Mouse (Mus musculus): ENCODE data around the gene Prkca. TPM values are rescaled to one million over a fixed set of nuclear protein-coding genes. Genes with fewer than 3 reads are reported as not detected.

Gene Prkca
- polyA plus RNA-seq, 1 experiment from 2014 or later: 8.6 TPM

DNA sequence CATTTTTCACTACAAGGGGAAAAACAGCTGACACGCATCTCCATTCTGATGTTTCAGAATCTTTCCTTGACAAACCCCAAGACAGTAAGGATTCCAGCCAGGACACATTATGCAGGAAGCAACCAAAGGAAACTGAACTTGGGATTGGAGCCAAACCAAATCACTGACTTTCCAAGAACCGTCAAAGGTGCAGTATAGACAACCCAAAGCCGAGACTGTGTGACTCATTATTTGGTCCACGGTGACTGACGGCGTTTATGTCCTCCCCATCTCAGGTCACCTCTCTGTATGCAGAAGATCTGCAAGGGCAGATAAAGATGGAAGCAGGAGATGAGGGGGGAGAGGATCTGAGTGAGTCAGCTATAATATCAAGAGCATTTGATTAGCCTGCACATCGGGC is 183.7 kb downstream of the Prkca start:
- H3K36me3 ChIP-seq: no peaks in the 10 kb centered on the region
- H3K4me2 ChIP-seq: no peak overlapping the region
- WGBS: 88% methylated on average over 7 of the region's 7 CpGs

DNA sequence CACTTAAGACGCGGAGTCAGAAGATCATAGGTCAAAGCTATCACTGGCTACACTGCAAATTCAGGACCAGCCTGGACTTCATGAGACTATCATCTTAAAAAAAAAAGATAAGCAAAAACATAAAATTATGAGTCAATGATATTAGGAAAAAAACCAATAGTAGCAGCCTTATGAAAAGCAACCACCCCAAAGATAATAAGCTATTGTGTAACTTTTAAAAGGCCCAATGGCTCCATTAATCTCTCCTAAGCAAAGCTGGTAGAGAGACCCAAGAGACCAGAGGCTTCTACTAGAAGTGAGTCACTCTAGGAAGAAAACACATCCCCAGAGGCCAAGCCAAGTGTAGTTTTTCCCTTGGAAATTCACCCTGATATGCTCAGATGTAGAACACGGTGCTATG is 185.7 kb downstream of the Prkca start:
- no peak overlapping the region for H3K9ac ChIP-seq
- H3K4me2 ChIP-seq: no peak overlapping the region
- peaks cover 14% of the 10 kb centered on the region for H3K4me1 ChIP-seq (replicated peaks)
- WGBS: 97% methylated on average over 3 of the region's 3 CpGs
- no peak for ATAC-seq (ENCODE audit: low FRiP score, low read depth)
- 0 out of 2 replicates have a peak, but pooled peaks cover 3% of the 10 kb centered on the region for H3K9me3 ChIP-seq
- H3K27ac ChIP-seq (replicated peaks): no peak overlapping the region
- H3K36me3 ChIP-seq: no peaks in the 10 kb centered on the region
- no peak overlapping the region for H3K4me3 ChIP-seq
- no peaks in the 10 kb centered on the region for H3K27me3 ChIP-seq

More for the DNA sequence above, 183.7 kb downstream of the Prkca start:
- Histone ChIP-seq H3K9me3 (0 out of 2 replicates have a peak, but pooled peaks cover 3% of the 10 kb centered on the region), H3K4me3 (no peak overlapping the region), H3K27me3 (no peaks in the 10 kb centered on the region), H3K9ac (no peak overlapping the region), H3K27ac (replicated peaks) (no peak overlapping the region), H3K4me1 (replicated peaks) (peaks cover 10% of the 10 kb centered on the region; the same call in 1 of the 2 replicates)
- no peak for ATAC-seq (ENCODE audit: low FRiP score, low read depth)

DNA sequence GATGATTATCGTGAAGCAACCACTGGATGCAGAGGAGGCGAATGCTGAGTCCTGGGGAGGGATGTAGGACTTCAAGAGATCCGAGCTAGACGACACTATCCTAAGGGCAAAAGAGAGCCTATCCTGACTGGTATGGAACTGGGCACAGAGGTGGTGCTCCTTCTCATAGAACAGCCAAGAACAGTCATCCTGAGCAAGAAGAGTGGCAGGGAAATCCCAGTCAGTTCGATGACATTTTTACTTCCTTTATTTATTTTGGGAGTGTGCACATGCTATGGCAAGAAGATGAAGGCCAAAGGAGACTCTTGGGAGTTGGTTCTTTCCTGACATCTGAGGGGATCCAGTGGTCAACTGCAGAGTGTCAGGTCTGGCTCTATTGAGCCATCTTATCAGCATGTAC is 186.7 kb downstream of the Prkca start:
- peaks cover 12% of the 10 kb centered on the region for H3K4me1 ChIP-seq (replicated peaks)
- 94% methylated on average over 5 of the region's 5 CpGs for WGBS
- no peaks in the 10 kb centered on the region for H3K36me3 ChIP-seq
- H3K4me2 ChIP-seq: no peak overlapping the region
- no peak overlapping the region for H3K27ac ChIP-seq (replicated peaks)
- no peak overlapping the region for H3K9ac ChIP-seq
- H3K9me3 ChIP-seq: 0 out of 2 replicates have a peak, but pooled peaks cover 3% of the 10 kb centered on the region
- H3K4me3 ChIP-seq: no peak overlapping the region
- H3K27me3 ChIP-seq: no peaks in the 10 kb centered on the region
- ATAC-seq (ENCODE audit: low FRiP score, low read depth): no peak

DNA sequence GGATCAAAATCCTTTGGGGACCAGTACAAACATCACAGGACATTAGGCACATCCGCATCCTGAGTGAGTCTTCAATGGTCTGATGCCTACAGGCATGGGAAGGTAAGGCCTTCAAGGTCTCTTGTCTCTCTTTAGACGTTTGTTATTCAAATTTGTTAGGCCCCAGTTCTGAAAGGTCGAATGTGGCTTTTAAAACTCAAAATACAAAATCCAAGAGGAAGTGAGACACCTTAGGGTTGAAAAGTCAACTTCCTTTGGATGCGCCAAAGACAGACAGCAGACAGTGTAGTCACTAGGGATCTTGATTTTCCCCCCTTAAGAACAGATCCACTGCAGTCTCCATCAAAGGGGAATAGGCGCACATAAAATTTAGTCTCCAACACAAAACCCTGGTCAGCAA is 187.6 kb downstream of the Prkca start:
- WGBS: 74% methylated on average over 5 of the region's 5 CpGs
- ATAC-seq (ENCODE audit: low FRiP score, low read depth): no peak

DNA sequence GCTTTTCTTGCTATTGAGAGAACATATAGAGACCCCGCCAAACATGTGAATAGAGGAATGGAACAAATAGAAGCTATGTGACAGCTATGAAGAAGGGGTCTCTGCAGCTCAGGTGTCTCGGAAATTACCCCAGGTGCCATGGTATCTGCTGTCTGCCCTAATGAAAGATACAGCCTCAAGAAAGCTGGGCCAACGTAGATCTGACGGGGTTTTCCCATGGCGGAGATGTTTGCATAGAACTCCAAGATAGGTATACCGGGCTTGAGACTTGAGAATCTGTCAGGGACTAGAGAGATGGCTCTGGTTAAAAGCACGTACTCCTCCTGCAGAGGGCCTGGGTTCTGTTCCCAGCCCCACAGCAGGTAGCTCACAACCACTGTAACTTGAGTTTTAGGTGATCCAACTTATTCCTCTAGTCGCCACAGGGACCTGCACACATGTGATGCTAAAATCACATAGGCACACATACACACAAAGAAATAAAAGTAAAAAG is 188.6 kb downstream of the Prkca start:
- no peak for ATAC-seq (ENCODE audit: low FRiP score, low read depth)
- Histone ChIP-seq H3K9me3 (0 out of 2 replicates have a peak, but pooled peaks cover 3% of the 10 kb centered on the region), H3K4me1 (replicated peaks) (peaks cover 24% of the 10 kb centered on the region), H3K36me3 (no peaks in the 10 kb centered on the region), H3K27ac (replicated peaks) (no peak overlapping the region), H3K9ac (no peak overlapping the region), H3K27me3 (no peaks in the 10 kb centered on the region), H3K4me2 (no peak overlapping the region), H3K4me3 (no peak overlapping the region)
- WGBS: 96% methylated on average over 8 of the region's 8 CpGs

More for the DNA sequence above, 187.6 kb downstream of the Prkca start:
- H3K4me1 ChIP-seq (replicated peaks): peaks cover 16% of the 10 kb centered on the region; the same call in 1 of the 2 replicates
- no peak overlapping the region for H3K4me3 ChIP-seq
- no peak overlapping the region for H3K9ac ChIP-seq
- no peak overlapping the region for H3K4me2 ChIP-seq
- no peaks in the 10 kb centered on the region for H3K36me3 ChIP-seq
- no peak overlapping the region for H3K27ac ChIP-seq (replicated peaks)
- no peaks in the 10 kb centered on the region for H3K27me3 ChIP-seq
- 0 out of 2 replicates have a peak, but pooled peaks cover 3% of the 10 kb centered on the region for H3K9me3 ChIP-seq

DNA sequence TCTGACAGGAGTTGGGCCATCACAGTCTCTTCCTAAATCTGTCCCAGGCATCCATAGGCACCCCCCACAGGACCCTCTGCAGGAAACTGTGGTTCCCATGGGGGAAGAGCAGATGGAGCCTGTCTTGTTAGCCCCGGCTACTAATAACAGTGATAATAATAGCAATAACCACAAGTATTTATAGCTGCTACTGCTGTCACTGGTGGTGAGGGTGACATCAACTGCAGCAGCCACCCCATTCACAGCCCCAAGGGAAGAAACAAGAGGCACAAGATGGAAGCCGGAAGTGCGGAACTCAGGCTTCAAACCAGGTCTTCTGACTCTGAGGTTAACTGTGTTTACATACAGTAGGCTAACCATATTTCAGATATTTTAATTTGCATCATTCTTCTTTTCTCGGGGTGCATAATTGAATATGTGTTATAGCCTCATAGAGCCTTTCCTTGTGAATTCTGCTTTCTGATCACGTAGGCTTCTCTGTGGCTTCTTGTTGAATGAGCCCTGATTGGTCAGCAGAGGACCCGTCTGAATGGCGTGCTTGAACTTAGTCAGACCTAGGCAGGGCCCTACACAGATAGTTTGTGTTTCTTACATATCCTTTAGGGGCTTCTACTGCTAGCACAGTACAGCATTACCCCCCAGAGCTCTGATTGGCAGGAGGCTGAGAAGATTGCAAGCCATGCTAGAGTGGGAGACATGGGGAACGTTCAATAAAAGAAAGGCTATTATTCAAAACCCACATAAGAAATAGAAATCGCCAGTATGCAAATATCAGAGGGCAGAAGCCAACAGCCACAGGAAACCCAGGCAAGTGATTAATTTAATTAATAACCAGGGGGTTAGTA is 189.5 kb downstream of the Prkca start:
- peaks cover 29% of the 10 kb centered on the region for H3K4me1 ChIP-seq (replicated peaks)

DNA sequence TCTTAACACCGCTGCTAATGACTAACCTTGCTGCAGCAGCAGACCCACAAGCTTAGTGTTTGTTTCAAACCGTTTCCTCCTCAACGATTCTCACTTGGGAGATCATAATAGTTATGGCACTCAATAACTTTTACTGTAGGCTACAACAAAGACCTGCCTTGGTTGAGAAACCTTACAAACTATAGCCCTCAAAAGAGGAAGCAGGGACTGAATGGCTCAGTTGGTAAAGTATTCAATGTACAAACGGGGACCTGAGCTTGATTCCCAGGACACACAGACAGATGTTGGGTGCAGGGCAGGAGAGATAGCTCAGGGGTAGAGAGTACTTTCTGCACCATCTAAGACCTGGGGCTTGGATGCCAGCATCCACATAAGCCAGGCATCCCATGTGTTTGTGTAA is 191.1 kb downstream of the Prkca start:
- H3K27ac ChIP-seq (replicated peaks): no peak overlapping the region
- H3K4me1 ChIP-seq (replicated peaks): peaks cover 40% of the 10 kb centered on the region
- no peak for ATAC-seq (ENCODE audit: low FRiP score, low read depth)
- H3K27me3 ChIP-seq: no peaks in the 10 kb centered on the region
- WGBS: 70% methylated on average over 4 of the region's 4 CpGs
- no peaks in the 10 kb centered on the region for H3K36me3 ChIP-seq
- no peak overlapping the region for H3K9ac ChIP-seq
- H3K4me2 ChIP-seq: no peak overlapping the region
- H3K9me3 ChIP-seq: no peaks in the 10 kb centered on the region
- no peak overlapping the region for H3K4me3 ChIP-seq

More for the DNA sequence above, 189.5 kb downstream of the Prkca start:
- Histone ChIP-seq H3K4me2 (no peak overlapping the region), H3K27ac (replicated peaks) (no peak overlapping the region), H3K4me3 (no peak overlapping the region), H3K27me3 (no peaks in the 10 kb centered on the region), H3K36me3 (no peaks in the 10 kb centered on the region), H3K9ac (no peak overlapping the region), H3K9me3 (0 out of 2 replicates have a peak, but pooled peaks cover 3% of the 10 kb centered on the region)
- WGBS: 76% methylated on average over 9 of the region's 9 CpGs
- no peak for ATAC-seq (ENCODE audit: low FRiP score, low read depth)

DNA sequence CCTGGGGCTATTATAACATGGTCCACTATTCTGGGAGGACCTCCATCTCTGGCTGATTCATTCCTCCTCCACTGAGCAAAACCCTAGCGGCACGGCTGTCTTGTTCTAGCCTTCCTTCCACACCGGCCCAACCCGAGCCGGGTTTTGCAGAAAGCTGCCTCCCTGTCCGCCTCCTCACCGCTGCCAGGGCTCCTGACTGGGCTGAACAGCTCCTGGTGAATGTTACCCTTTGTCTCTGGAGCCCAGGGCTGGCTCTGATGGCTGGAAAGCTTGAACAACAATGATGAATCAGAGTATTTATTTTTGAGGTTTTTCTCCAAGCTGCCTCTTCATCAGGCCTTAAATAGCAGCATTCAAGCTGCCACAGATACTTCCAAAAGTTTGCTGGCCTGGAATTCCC is 193.3 kb downstream of the Prkca start:
- peaks cover 53% of the 10 kb centered on the region for H3K4me1 ChIP-seq (replicated peaks)
- H3K27me3 ChIP-seq: no peaks in the 10 kb centered on the region
- H3K9me3 ChIP-seq: no peaks in the 10 kb centered on the region
- H3K4me2 ChIP-seq: no peak overlapping the region
- peak; percentile 53 for ATAC-seq (ENCODE audit: low FRiP score, low read depth)
- peak overlapping the region; percentile 54 for H3K27ac ChIP-seq (replicated peaks)
- no peaks in the 10 kb centered on the region for H3K36me3 ChIP-seq
- no peak overlapping the region for H3K9ac ChIP-seq
- 27% methylated on average over 7 of the region's 7 CpGs for WGBS
- no peak overlapping the region for H3K4me3 ChIP-seq

DNA sequence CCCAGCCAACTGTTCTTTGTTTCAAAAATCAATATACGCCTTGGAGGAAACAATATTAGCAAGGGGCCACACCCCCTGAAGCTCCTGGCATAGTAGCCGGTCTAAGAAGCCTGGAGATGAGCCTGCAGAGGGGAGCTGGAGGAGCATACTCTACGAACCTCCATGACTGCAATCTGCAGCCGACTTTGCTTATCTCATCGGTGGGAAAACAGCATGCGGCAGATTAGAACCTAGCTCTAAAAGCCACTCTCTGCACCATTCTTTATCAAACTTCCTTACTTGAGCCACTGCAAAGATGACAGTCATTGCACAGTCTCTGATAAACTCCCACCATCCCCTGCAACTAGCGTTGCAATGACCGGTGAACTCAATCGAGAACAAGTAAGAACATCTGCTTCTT is 194.5 kb downstream of the Prkca start:
- Histone ChIP-seq H3K4me1 (replicated peaks) (peaks cover 55% of the 10 kb centered on the region), H3K27ac (replicated peaks) (0 out of 2 replicates have a peak overlapping the region, but pooled peaks have one; percentile 3)
- WGBS: 58% methylated on average over 9 of the region's 9 CpGs

DNA sequence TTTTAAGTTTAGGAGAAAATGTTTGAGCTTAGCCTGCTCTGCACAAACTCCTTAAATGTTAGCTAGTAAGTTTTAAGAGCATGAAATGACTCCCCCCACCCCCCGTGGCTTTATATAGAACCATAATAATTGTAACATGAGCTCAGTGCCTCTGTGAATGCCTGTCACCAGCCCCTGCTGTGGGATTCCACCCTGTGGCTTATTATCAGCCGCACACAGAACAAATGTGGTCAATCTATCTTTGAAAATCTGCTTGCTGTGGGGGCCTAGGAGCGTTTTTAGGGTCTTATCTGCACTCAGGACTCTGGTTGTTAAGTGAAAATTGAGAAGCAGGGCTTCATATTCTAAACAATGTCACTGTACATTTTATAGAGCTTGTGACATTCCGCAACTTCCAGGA is 195.2 kb downstream of the Prkca start:
- Histone ChIP-seq H3K4me2 (no peak overlapping the region), H3K4me1 (replicated peaks) (peaks cover 55% of the 10 kb centered on the region), H3K27me3 (no peaks in the 10 kb centered on the region), H3K9me3 (no peaks in the 10 kb centered on the region), H3K4me3 (no peak overlapping the region), H3K36me3 (no peaks in the 10 kb centered on the region), H3K27ac (replicated peaks) (0 out of 2 replicates have a peak overlapping the region, but pooled peaks have one; percentile 23), H3K9ac (no peak overlapping the region)
- 35% methylated on average over 4 of the region's 4 CpGs for WGBS
- no peak for ATAC-seq (ENCODE audit: low FRiP score, low read depth)

More for the DNA sequence above, 194.5 kb downstream of the Prkca start:
- Histone ChIP-seq H3K36me3 (no peaks in the 10 kb centered on the region), H3K4me3 (no peak overlapping the region), H3K9ac (no peak overlapping the region), H3K4me2 (no peak overlapping the region), H3K9me3 (no peaks in the 10 kb centered on the region), H3K27me3 (no peaks in the 10 kb centered on the region)
- ATAC-seq (ENCODE audit: low FRiP score, low read depth): no peak

DNA sequence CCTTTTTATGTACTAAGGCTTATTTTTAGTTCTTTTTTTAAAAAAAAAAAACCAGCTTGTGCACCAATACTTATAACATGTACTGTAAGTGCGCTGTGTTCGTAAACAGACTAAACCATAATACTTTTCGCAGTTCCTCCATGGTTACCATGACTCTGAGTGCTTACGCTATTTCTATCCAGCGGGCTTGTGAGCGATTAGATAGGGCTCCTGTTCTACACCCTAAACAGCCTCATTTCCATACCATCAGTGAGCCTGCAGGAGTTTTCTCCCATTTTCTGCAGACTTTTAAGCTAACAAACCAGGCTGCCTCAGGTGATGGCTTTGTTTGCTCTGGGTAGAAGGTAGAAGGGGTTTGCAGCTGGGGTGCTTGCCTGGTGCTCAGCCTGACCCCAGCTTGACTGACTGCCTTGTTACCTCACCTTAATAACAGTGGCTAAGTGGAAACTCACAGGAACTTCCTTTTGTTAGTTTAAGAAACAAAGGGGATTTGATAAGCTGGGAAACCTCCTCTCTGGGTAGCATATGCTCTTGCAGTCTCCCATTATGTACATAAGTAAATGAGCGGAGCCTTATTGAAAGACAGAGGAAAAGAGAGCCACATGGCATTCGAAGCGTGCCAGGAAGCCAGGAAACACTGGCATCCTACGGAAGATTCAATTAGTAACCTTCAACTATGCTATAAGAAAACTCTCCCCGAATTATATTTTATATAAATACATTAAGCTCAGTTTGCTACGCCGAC is 197.8 kb downstream of the Prkca start:
- H3K27ac ChIP-seq (replicated peaks): peak overlapping the region; percentile 58
- ATAC-seq (ENCODE audit: low FRiP score, low read depth): no peak
- H3K36me3 ChIP-seq: no peaks in the 10 kb centered on the region
- H3K9ac ChIP-seq: no peak overlapping the region
- no peaks in the 10 kb centered on the region for H3K9me3 ChIP-seq
- H3K4me2 ChIP-seq: 0 out of 2 replicates have a peak overlapping the region, but pooled peaks have one; percentile 15
- H3K27me3 ChIP-seq: no peaks in the 10 kb centered on the region
- 48% methylated on average over 13 of the region's 13 CpGs for WGBS
- H3K4me3 ChIP-seq: no peak overlapping the region
- peaks cover 42% of the 10 kb centered on the region for H3K4me1 ChIP-seq (replicated peaks)

DNA sequence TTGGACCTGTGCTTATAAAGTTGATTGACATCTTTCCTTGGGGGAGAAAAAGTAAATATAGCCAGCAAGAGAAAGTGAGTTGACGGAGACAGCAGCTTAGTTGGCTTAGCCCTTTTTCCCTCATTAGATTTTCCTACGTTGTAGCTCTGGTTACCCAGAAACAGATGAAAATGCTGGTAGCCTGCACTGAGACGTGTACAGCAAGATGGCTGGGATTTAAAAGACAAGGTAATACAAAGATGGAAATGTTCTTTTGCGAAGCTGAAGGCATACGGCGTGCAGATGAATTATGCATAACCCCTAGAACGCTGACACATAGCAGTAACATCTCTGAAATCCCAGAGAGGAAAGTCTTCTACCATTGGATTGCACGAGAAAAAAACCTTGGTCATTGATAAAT is 198.6 kb downstream of the Prkca start:
- Histone ChIP-seq H3K4me2 (no peak overlapping the region), H3K27ac (replicated peaks) (no peak overlapping the region), H3K9me3 (no peaks in the 10 kb centered on the region), H3K4me3 (no peak overlapping the region), H3K4me1 (replicated peaks) (peaks cover 39% of the 10 kb centered on the region), H3K36me3 (no peaks in the 10 kb centered on the region), H3K27me3 (no peaks in the 10 kb centered on the region), H3K9ac (no peak overlapping the region)
- ATAC-seq (ENCODE audit: low FRiP score, low read depth): no peak
- 56% methylated on average over 8 of the region's 8 CpGs for WGBS
